Mouse (Mus musculus) heart, adult 2 months (tissue): ENCODE measurements around the gene Plpp3.

Experiments
- CTCF ChIP-seq: fragments of 200-600 bp; IDR thresholded peaks from 2 replicates; pipeline ENCODE4 v1.8.1; 2022; ENCODE audit warnings: antibody characterized with exemption, mild to moderate bottlenecking, moderate library complexity
- EP300 ChIP-seq: fragments of 200-500 bp; IDR thresholded peaks from 2 replicates; pipeline ENCODE4 v1.6.1; 2011; ENCODE audit warnings: low read depth, low read length, control low read depth; ENCODE audit not compliant: insufficient read depth
- POLR2A ChIP-seq: fragments of 200-500 bp; IDR thresholded peaks from 2 replicates; pipeline ENCODE4 v1.6.1; 2011; ENCODE audit warnings: mild to moderate bottlenecking, low read depth, low read length, control low read depth; ENCODE audit not compliant: insufficient read depth

GRCm38 (mm10) chr4:105248161-105248560 is 91.0 kb downstream of the Plpp3 start:
- TF ChIP-seq CTCF (no peak), EP300 (no peak), POLR2A (no peak)
